Mouse (Mus musculus): ENCODE data around the gene Cabin1. TPM values are rescaled to one million over a fixed set of nuclear protein-coding genes. Genes with fewer than 3 reads are reported as not detected.

The Cabin1 gene
- 15.4 and 19.2 TPM in 2 replicates for polyA plus RNA-seq (2012; rRNA removed)

DNA sequence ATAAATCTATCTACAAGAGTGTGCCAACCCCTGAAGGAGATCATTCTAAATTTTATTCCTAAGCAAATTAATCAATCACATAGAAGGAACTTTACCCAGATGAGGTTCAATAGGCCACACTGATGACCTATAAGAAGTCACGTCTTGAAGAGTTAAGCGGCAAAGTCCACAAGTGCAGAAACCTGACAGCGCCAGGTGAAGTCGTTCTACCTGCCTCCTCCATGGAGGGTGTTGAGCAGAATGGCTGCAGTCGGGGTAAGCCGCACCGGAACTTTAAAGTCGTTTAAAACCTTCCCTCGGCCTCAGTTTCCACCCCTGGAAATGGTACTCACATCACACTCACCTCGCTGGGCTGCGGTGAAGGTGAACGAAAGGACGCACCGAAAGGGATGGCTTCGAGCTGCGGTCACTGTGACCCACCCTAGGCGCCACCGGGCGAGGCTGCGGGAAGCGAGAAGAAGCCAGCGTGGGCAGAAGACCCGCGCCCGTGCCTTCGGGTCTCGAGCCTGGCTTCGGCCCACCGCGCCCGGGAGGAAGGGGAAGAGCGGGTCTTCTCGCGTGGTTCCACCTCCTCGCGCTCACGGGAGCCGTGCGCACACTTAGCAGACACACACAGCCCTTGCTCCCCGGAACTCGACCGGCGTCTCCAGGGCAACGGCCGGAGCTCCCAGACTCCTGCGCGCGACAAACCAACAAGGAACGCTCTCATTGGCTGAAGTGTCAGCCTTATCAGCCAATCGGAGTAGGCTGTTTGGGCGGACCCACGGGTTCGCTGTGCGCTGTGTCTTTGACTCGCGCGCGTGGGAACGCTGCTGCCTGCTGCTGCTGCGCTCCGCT lies at the start of gene Cabin1:
TSS of gene Cabin1 (minus strand) at position 660 of the 837 bp plus-strand sequence.

DNA sequence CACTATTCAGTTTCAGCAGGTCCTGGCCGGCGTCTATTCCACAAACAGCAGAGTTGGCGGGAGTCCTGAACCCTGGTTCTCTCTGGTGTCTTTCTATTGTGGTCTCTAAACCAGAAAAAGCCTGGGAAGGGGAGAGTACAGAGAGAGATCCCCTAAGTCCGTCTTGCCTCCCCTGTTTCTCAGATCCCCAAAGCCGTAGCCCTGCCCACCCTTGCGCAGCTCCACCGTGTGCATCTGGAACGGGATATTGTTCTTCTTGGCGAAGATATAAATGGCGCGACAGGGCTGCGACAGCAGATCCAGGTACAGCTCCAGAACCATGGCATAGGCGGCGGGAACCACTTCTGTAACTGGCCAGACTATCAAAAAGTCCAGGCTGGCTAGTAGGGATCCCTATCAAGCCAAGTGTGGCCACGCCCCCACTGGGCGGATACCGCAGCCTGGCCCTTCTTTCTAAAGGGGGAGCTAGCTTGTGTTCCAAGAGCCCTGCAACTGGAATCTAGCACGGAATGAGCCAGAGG lies 34.1 kb upstream of the Cabin1 start, which contains the start of gene Gstt1:
TSS of gene Gstt1 (minus strand) at position 409 of the 521 bp plus-strand sequence.

DNA sequence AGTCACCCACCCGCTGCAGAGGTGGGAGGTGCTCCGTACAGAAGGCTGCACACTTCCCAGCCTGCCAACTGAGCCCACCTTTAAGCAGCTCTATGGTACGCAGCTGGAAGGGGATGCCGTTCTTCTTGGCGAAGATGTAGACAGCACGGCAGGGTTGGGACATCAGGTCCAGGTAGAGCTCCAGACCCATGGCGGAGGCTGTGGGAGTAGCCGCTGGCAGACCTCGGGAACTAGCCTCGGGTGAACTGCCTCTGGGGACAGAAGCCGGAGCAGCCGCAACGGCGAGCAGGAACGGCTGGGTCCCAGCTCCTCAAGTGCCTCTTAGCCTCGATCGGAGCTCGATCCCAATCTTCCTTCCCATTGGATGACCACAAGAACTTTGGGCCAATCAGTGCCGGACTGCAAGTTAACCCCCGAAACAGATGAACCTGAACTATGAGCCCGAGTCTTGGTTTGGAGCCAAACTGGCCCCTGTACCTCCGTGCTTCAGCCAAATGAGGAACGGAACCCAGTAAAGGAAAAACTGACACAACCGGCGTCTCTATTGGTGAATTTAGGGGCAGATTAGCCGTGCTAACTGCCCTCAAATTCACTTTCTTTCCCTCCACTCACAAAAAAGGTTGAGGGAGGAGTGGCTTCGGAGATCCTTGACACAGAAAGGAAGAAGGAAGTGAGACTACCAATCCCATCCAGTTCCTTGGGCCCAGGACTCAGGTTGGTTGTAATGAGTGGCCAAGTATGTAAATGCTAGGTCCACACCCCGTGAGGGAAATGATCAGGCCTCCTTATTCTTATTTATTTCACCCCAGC lies 16.8 kb upstream of the Cabin1 start, which contains the start of the genes Gm20441 and Gstt3:
TSS of gene Gm20441 (minus strand) at position 186 of the 810 bp plus-strand sequence.
TSS of gene Gstt3 (minus strand) at position 646 of the 810 bp plus-strand sequence.

DNA sequence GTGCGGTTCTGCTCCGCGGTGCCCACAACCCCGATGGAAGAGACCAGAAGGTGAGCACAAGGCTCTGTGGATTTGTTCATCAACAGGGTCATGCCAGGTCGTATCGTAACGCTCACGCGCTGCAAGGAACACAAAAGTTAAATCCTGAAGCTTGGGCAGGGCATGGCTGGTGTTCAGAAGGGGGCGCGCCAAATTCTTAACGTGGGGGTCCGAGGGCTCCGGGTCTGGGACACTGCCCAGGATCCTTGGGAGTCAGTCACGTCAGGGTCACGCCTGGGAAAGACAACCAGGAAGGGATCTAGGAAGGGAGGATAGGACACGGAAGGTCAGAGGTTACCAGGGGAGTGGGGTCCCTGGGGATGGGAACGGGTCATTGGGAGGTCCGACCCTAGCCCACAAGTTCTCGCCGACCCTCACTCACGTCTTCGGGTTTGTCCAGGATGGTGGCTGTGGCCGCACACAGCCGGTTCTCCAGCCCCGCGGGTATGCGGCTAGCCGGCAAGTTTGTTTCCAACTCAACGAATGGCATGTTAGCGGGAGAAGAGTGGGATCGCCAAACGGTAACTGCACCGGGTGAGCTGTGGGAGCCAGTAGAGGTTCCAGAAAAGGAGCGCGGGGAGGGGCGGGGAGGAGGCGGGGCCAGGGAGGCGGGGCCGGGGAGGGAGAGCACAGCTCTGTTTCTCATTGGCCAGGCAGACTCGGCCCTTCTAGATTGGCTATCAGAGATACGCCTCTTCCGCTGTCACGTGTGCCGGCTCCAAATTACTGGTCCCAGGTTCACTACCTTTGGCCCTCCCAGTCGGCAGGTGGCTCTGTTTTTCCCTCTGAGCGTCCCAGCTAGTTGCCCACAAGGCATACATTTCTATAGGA lies 8.9 kb upstream of the Cabin1 start, which contains the start of gene Ddt:
TSS of gene Ddt (minus strand) at position 620 of the 870 bp plus-strand sequence.

DNA sequence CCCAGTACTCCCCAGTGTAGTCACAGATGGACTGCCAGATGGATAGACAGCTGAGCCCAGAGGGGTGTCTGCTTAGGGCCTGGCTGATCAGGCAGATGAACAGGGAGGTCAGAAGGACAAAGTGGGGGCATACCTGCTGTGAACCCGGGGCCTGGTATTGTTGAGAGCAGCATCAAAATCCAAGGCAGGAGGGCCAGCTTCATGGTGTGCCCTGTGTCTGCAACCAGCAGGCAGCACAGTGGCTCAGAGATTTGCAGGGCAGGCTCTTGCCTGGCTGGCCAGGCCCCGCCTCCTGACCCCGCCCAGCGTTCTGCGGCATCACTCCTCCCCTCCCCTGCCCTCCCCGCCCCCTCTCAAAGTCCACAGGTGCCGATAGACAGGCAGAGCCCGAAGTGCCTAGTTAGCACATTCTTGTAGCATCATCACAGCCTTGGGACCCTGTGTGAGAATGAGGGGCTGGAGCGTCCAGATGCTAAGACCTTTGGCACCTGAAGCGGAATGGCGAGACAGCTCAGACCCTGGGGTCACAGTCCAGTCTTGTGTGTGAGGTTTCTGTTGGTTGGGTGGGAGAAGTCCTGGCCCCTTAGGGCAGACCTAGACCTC lies 120.3 kb downstream of the Cabin1 start, which contains the start of gene Susd2:
TSS of gene Susd2 (minus strand) at position 268 of the 603 bp plus-strand sequence.

Other genes starting within 250 kb of the Cabin1 start
- 0.68 and 1.1 TPM in 2 replicates for gene Snrpd3, start 246.8 kb downstream of the Cabin1 start, polyA plus RNA-seq (2012; rRNA removed)
- 13.2 and 19.5 TPM in 2 replicates for gene Gucd1, start 246.4 kb downstream of the Cabin1 start, polyA plus RNA-seq (2012; rRNA removed)
- 0.27 and 0.47 TPM in 2 replicates for gene Lrrc75b, start 204.0 kb downstream of the Cabin1 start, polyA plus RNA-seq (2012; rRNA removed)
- gene Ggt1, start 202.7 kb downstream of the Cabin1 start, polyA plus RNA-seq (2012; rRNA removed), result 1.2 and 2.7 TPM in 2 replicates
- 12.5 and 28.5 TPM in 2 replicates for gene Ggt5, start 175.0 kb downstream of the Cabin1 start, polyA plus RNA-seq (2012; rRNA removed)
- gene Susd2, start 120.3 kb downstream of the Cabin1 start, polyA plus RNA-seq (2012; rRNA removed), result 16.5 and 18.7 TPM in 2 replicates
- gene Ddt, start 9.1 kb upstream of the Cabin1 start, polyA plus RNA-seq (2012; rRNA removed), result 55.7 and 66.9 TPM in 2 replicates
- gene Gm20441, start 16.6 kb upstream of the Cabin1 start, polyA plus RNA-seq (2012; rRNA removed), result 0.61 TPM in 1 of 2 replicates, not detected in the other
- 37.5 and 38.9 TPM in 2 replicates for gene Gstt3, start 17.1 kb upstream of the Cabin1 start, polyA plus RNA-seq (2012; rRNA removed)
- gene Gstt1, start 34.2 kb upstream of the Cabin1 start, polyA plus RNA-seq (2012; rRNA removed), result 55.2 and 70.1 TPM in 2 replicates
- not detected in 2 replicates for gene Gstt4, start 58.2 kb upstream of the Cabin1 start, polyA plus RNA-seq (2012; rRNA removed)
- 104 and 132 TPM in 2 replicates for gene Gstt2, start 73.1 kb upstream of the Cabin1 start, polyA plus RNA-seq (2012; rRNA removed)
- 921 and 1,563 TPM in 2 replicates for gene Mif, start 95.9 kb upstream of the Cabin1 start, polyA plus RNA-seq (2012; rRNA removed)
- 28.9 and 38.8 TPM in 2 replicates for gene Derl3, start 129.1 kb upstream of the Cabin1 start, polyA plus RNA-seq (2012; rRNA removed)
- gene Smarcb1, start 157.3 kb upstream of the Cabin1 start, polyA plus RNA-seq (2012; rRNA removed), result 32.3 and 34.3 TPM in 2 replicates
- 1,169 and 2,852 TPM in 2 replicates for gene Chchd10, start 168.8 kb upstream of the Cabin1 start, polyA plus RNA-seq (2012; rRNA removed)
- 11.6 and 13.7 TPM in 2 replicates for gene Mmp11, start 172.2 kb upstream of the Cabin1 start, polyA plus RNA-seq (2012; rRNA removed)
- gene Gm867, start 176.3 kb upstream of the Cabin1 start, polyA plus RNA-seq (2012; rRNA removed), result 0.11 TPM in 1 of 2 replicates, not detected in the other
- 0.11 and 0.31 TPM in 2 replicates for gene Vpreb3, start 178.7 kb upstream of the Cabin1 start, polyA plus RNA-seq (2012; rRNA removed)
- not detected in 2 replicates for gene Gm5134, start 190.2 kb upstream of the Cabin1 start, polyA plus RNA-seq (2012; rRNA removed)